Mouse (Mus musculus) spleen, postnatal 10 days (tissue): ENCODE measurements around the gene Coq2.

ENCODE experiments used
- DNase-seq, 2 experiments: peaks; one replicate each; pipeline ENCODE4 v3.0.0; 2021 to 2022; ENCODE audit warnings: low spot score in 2 of 2

Gene Coq2

DNA sequence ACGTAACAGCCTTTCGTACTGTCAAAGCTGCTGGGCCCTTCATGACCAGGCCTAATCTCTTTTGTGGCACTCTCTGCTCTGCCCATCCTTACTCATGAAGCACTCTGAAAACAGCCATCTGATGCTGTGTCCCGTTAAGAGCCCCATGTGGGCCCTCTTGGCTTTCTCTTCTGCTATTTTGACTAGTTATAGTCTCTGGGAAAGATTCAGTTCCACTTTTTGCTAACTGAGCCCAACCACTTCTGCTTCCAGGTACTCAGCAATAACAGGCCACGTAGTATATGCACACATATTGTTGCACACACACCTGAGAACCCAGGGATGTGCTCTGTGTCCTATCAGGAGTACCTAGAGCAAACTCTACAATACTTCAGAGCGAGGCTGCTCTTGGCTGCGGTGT lies 11.9 kb downstream of the Coq2 start:
- peak in 1 of 2 experiments; percentile 43 for DNase-seq

- peak in 1 of 2 experiments; percentile 53 for DNase-seq
These were observed 16.5 kb downstream of the Coq2 start for GRCm38 (mm10) chr5:100658460-100658859.

- no peak for DNase-seq
These were observed 18.6 kb downstream of the Coq2 start for GRCm38 (mm10) chr5:100656352-100656751.

DNA sequence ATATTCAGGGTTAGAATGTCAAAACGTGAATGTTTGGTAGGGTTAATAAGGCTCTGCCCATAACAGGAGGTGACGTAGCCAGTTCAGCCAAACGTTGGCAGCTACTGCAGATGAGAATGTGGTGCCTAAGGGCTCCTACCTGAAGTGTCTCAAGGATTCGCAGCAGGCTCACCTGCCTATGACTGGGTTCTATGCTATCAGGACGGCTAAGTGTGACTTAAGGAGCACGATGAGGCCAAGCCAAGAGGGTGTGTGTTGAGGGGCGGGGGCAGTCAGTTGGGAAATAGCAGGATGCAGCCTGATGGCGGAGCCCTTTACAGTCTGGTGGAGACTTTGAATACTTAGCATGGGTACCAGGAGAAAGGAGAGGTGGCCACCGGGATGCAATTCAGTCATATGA lies 22.6 kb downstream of the Coq2 start:
- no peak for DNase-seq

- DNase-seq = no peak
These were observed 23.5 kb downstream of the Coq2 start for GRCm38 (mm10) chr5:100651486-100651885.

DNA sequence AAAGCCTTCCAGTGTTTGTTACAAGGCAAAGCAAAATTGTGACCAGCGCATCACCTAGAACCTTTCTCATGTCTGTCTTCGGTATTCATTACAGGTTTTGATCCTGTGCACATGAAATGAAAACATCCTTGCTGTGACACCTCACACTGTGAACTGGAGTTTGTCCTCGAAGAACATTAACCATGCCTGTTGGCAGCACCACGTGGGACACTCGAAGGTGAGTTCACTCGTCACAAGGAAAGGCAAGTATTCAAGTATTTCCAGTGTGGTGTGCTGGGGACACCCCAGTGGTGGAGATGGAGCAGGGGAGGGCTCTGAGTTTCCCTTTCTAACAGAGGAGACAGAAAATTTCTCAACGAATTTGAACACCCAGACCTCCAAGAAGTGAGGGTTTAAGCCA lies 24.0 kb downstream of the Coq2 start:
- no peak for DNase-seq

DNA sequence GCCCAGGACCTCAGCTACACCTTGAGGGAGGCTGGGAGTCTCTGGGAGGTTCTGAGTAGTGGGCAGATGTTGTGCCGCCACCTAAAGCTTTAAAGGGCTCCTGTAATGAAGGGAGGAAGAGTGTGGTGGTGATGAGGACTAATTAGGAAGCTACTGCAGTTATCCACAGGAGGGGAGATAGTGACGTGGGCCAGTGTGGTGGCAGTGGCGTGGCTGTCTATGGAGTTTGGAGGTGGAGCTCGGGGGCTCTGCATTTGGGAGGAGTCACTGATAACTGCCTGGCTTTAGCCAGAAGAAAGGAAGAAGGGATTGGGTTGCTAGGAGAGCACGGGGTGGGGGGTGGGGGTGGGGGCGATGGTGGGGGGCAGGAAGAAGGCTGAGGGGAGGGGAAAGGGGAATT lies 26.4 kb downstream of the Coq2 start:
- no peak for DNase-seq

DNA sequence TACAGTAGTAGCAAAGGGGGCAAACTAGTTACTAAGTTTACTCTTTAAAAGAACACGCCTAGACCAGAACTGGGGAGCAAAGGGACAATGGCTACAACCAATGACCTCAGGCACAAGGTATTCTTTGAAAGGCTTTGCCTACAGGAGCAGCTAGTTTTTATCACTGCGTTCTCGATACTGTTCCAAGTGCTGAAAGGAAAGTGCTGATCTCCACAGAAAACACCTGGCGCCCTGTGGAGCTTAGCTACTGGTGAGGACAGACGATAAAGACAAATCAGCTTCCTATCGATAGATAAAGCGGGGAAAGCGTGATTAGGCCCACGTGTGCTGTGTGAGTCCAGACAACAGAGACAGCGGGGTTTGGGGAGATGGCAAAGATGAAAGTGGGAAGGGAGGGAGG lies 26.9 kb downstream of the Coq2 start:
- DNase-seq = no peak

DNA sequence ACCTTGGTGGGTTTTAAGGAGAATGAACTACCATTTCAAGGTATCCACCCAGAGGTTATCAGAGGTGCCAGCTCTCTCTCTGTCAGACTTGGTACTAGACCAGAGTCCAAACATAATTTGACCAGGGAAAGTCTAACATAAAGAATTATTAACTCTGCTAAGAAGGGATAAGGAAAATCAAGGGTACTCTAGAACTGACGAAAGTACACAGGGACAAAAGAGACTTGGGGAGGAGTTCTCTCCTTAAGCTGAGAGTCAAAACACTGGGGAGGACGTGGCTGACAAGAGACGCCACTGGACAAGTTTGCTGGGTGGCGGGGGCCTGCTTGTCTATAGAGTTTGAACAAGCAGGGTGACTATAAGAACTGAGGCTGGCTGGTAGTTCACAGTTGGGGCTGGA lies 28.4 kb downstream of the Coq2 start:
- no peak for DNase-seq

DNA sequence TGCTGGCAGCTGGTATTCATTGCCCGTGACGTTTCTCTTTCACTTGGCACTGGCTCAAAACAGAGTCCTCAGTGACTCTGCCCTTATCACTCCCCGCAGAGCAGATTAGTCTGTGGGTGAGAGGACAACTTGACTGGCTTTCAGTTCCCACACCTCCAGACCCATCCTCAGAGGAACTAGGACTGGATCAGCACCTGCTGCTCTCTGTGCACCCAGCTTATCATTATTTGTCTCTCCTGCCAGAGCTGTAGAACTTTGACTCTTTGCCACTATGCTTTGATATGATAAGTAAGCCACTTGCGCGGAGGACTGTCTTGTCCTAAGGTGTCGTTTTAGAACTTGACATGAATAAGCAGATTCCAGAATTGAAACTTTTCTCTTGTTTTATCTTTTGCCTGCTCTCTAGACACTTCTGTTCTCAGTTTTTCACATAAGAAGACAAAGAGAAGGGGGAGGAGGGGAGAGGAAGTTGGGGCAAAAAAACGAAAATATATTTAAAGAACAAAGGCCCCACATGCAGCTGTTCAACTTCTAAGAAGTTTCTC lies 30.9 kb downstream of the Coq2 start:
- peak; percentile 49 to 65 for DNase-seq

- DNase-seq = peak in 1 of 2 experiments; percentile 53
These were observed 31.5 kb downstream of the Coq2 start for GRCm38 (mm10) chr5:100643253-100643990.

GRCm38 (mm10) chr5:100642316-100642715 lies 32.6 kb downstream of the Coq2 start:
- DNase-seq = no peak

GRCm38 (mm10) chr5:100638483-100638882 lies 36.5 kb downstream of the Coq2 start:
- no peak for DNase-seq

GRCm38 (mm10) chr5:100636794-100637544 lies 38.0 kb downstream of the Coq2 start:
- DNase-seq = no peak

GRCm38 (mm10) chr5:100635908-100636307 lies 39.0 kb downstream of the Coq2 start:
- DNase-seq = no peak

GRCm38 (mm10) chr5:100634885-100635478 lies 40.0 kb downstream of the Coq2 start:
- peak in 1 of 2 experiments; percentile 45 for DNase-seq

DNA sequence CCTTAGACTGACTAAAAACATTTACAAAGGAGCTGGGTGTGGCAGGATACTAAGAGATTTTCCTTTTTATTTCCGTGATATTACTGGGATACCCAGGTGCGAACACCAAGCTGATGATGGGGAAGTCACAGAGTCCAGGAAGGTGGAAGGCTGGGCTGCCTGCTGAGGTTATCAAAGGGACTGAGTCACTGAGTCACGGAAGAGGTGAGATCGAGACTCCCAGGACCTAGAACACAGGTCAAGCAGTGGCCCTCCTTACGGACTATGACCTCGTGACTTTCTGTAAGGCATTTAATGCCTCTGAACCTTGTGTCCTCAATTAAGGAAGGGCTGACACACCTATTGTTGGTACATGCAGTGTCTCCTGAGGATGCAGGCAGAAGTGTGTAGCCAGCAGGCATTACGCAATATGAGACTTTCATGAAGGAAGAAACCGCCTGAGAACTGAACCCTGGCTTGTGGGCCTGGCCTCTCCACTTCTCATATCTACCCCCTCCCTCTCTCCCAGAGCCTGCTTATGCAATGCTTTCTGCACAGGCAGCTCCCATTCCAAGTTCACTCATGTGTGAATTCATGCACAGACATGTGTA lies 42.3 kb downstream of the Coq2 start:
- DNase-seq = no peak

- no peak for DNase-seq
These were observed 46.1 kb downstream of the Coq2 start for GRCm38 (mm10) chr5:100628807-100629206.

GRCm38 (mm10) chr5:100626526-100626925 lies 48.4 kb downstream of the Coq2 start:
- DNase-seq = no peak

GRCm38 (mm10) chr5:100624743-100625360 lies 50.1 kb downstream of the Coq2 start:
- no peak for DNase-seq

DNA sequence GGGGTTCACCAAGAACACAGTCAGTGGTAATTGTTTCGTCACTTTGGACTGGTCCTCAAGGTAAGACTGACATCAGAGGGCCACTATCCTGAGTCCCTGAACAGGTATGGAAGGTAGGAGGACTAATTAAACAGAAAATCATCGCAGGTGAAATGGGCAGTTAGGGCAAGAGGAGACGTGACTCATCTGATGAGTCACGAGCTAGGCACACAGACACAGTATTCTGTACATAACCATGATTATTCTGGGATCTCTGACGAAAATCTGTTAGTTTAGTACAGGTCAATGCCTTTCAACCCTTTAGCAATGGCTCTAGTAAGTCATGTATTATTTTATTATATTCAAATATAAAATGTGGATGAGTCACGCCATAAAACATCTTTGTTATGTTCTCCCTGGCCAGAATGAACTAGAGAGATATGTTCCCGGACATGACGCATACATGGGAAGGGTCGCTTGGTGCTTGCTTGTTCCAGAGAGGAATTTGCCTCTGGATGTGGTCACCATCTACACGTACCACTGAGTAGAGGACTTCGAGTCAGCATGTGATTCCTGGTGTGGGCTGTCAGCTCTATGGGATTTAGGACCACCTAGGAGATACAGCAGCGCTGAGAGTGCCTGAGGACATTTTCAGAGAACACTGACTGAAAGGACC lies 52.3 kb downstream of the Coq2 start:
- DNase-seq = no peak
